Mouse (Mus musculus): ENCODE results near the gene Plaa.
"Not testable (repeated sequence)": the region's sequence is repeated elsewhere in the genome, so short reads cannot be mapped to it uniquely, and the experiment has no call there.

The Plaa gene

DNA sequence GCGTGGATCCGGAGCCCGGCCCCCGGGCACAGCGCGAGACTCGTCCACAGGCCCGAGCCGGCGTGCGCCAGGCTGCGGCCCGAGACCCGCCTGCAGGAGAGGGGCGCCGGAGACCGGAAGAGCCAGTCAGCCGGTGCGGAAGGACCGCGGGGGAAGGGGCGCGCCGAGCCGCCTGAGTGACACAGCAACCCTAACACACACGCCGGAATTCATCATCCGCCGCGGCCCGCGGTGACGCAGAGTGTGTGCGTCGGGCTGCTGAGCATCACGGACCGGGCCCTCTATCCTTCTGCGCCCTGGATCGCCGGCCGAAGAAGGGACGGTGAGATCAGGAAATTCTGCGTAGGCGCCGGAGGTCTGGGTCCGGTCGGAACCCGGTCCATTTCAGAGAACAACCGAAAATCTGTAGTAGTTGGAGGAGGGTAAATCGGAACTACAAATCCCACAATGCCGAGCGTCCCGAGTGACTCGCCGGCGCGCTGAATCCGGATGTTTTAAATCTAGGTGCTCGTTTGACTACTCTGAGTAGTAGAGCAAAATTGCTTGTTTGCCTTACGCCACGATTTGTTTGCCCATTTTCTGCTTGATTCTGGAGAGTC is at the start of gene Plaa:
TSS of gene Plaa (minus strand) at position 214 of the 599 bp plus-strand sequence.
- DNase-seq: peak; percentile 92

DNA sequence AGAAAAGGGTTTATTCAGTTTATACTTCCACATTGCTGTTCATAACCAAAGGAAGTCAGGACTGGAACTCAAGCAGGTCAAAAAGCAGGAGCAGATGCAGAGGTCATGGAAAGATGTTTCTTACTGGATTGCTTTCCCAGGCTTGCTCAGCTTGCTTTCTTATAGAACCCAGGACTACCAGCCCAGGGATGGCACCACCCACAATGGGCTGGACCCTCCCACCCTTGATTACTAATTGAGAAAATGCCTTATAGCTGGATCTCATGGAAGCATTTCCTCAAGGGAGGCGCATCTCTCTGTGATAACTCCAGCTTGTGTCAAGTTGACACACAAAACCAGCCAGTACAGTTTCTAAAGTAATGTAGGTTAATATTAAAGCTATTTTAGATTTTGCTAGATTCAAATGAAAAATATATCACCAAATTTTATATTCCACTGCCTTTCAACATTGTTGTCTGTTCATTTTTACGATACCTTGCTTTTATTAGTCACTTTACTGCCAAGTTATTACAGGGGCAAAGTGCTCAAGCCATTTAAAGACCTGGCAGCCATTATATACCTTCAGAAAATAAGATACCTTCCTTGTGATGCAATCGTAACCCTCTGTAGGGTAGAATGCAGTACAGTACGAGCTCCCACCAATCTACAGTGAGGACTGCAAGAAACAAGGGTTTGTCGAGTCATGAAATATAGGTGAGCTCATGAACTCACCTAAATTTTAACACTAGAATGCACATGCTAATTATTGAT is 47.6 kb upstream of the Plaa start:
- not testable (repeated sequence) for DNase-seq

DNA sequence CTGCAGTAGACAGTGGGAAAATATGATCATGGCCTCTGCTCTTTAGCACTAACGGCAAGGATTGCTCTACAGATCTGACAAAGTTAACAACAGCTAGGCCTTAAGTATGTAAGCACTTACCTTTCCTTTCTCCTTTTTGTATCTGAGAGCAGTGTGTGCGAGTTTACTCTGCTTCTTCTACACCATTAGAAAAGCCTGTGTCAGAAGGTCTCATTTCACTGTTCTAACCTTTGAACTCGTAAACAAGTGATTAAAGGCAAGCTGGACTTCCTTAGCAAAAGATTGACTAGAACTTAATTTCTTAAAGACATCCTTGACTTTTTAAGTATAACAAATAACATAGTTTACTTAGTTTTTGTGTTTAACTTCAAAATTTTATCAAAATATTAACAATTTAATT is 46.9 kb upstream of the Plaa start, which contains the start of gene Lrrc19:
TSS of gene Lrrc19 (minus strand) at position 225 of the 400 bp plus-strand sequence.
- DNase-seq: no peak

DNA sequence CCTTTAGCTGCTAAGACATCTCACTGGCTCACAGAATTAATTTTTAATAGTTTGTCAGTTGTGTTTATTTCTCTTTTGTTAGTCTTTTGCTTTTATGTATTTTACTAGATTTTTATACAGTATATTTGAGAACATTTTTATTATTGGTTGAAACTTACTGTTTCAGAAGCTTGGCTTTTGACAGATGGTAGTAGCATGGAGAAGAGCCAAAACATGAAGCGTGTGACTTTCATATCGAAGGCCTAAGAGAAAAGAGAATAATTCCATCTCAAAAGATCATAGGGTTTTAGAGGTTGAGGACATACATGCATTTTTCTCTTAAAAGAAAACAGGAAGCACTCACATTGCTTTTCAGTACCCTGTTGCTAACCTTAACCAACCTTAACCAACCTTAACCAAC is 40.1 kb upstream of the Plaa start:
- DNase-seq: no peak

DNA sequence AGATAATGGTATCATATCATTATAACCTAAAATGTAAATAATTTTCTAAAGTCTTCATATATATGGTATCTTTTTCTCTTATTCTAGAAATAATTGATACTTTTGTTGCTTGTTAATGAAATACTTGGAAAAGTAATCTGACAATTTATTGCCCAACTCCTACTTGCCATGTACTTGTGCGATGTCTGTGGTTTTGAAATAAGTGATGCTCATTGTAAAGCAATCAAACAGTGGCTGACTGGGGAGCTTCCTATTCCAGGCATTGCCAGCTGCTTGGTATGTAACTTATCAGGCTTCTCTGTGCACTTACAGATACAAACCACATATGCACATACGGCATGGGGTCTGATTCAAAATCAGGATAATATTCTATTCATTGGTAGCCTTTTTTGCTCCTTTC is 17.0 kb upstream of the Plaa start:
- DNase-seq: no peak

DNA sequence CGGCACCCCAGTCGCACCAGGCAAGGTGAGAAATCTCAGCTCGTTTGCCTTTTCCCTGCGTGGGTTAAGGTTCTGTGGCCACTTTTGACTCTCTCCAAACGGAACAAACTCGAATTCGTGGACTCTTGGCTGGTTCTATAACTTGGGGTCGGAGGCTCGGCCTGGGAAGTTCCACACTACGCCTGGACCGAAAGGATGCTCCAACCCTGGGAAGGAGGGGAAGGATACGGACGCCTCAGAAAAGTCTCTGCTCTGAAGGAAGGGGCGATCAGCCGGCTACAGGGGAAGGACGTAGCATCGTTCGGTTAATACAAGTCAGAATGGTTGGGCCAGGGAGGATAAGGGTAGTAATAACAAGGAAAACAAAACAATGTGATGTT is 11.6 kb upstream of the Plaa start:
- DNase-seq: no peak

DNA sequence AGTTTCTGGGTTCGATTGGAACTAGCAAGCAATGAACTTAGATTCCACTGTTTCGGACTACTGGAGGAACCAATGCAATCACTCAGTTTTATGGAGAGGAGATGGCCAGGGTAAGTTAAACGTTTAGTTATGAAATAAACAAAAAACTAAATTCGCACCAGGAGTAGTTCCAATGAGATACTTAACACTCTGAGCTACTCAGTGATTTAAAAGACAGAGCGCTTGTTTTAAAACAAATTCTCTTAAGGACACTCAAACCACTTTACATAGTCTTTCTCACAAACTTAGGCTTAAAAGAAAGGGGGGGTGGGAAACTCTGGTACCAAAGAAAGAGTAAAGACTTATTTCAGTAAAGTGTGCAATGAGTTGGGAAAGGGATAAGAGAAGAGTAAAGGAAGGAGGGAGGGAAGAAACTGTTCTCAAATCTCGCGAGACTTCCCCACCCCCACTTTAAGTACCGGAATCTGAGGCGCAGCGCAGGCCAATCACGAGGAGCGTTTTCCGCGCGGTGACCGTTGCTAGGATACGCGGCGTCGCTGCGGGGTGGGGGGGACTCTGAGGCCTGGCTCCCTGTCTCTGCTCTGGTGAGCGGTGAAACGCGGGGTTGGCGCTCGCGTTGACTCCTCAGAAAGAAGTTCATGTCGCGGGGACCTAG is 11.1 kb upstream of the Plaa start, which contains the start of gene Ift74:
TSS of gene Ift74 (plus strand) at position 520 of the 655 bp plus-strand sequence.
- peak; percentile 95 for DNase-seq

DNA sequence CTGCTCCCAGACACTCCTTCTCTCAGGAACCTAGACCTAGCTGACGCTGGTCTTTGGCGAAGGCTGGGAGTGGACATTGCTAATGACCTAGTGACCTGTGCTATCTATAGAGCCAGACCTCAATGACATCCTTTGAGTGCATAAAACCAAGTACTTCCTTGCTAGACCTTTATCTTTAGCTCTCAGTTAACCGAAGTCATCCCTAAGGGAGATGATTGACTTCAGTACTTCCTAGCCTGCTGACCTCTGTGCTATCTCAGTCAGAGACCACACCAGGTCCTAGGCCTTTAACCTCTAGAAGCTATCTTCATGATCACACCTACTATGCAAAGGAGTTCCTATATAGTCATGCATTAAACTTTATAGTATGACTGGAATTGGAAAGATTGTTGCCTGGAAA is 7.3 kb upstream of the Plaa start:
- DNase-seq: no peak

DNA sequence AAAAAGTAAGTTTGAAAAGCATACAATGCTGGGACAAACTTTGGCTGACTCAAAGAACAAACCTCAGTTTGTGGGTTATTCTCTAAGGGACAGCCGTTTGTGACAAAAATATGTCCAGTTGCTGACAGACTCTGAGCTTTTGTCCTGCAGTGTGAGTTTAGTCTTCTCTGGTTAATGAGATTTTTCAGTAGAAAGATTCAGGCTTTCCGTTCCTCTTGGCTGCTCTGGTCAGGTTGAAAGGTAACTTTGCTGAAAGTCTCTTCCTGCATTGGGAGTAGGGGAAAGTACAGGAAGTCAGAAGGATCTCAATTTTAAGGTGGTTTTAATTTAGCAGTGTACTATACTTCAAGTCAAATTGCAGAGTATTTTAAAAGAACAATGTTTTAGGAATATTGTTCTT is 2.5 kb upstream of the Plaa start:
- no peak for DNase-seq

DNA sequence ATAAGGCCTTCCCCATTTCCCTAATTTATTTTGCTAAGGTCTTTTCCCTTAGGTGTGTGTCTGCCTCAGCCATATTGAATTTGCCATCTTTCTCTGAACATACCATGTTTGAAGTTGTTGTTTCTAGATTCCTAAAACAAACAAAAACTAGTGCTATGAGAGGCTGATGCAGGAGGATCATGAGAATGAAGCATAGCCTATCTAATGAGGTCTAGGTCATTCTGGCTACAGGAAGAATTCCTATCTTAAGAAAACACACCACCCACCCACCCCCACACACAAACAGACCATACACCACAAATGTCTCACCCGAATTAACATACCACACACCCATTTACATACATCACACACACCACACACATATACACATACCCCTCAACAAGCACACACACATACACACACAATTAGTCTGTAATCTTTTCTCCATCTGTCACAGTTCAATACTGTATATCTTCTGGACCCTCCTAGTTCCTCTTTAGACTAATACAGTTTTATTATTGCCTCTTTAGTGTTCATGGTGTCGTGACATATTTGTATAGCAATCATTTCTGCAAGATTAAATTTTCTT is 1.5 kb upstream of the Plaa start:
- DNase-seq: no peak

DNA sequence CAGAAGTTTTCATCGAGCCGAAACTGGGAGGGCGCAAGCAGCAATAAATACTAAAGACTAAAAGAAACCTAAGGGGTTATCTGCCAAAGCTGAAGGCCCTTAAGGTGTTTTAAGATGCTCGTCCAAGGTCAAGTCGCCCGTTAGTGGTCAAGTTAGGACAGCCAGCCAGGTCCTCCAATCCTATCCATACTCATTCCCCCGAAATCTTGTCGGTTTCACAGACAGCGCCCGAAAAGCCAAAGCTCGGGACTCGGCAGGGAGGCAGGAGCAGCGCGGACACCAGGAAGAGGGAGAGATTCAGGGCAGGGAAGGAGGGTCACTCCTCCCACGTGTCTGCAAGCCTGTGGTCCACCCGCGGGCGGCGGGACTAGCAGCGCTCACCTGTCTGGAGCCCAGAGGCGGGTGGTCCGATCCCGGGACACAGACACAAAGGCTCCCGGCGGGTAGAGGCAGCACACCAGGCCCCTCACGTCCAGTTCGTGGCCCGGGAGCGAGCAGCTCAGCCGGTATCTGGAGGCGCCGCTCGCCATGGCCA is 481 bp downstream of the Plaa start:
- no peak for DNase-seq

DNA sequence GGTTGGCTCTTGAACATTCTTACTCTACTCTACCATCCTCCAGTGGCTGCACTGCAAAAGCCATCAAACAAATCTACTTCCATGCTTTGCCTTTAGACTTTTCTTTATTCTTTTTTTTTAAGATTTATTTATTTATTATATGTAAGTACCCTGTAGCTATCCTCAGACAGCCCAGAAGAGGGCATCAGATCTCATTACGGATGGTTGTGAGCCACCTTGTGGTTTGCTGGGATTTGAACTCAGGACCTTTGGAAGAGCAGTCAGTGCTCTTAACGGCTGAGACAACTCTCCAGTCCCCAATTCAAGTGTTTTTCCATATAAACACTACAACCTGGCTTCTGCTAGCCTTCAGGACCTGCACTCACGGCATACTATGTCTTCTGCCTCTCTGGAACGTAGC is 1.6 kb downstream of the Plaa start:
- DNase-seq: peak; percentile 23

DNA sequence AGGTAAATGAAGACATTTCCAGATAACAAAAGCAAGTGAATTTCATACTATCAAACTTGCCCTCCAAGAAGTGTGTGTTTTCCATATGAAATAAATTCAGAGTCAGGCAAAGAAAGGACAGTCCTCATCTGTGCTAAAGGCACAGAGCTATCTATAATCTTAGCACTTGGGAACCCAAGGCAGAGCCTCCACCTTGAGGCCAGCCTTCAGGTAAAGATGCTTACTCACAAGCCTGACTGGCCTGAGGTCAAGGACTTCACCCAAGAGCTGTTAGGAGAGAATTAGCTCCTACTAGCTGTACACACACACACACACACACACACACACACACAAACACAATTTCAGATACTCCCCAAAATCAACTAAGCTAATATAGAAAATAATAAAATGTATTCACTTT is 10.3 kb downstream of the Plaa start:
- DNase-seq: no peak

DNA sequence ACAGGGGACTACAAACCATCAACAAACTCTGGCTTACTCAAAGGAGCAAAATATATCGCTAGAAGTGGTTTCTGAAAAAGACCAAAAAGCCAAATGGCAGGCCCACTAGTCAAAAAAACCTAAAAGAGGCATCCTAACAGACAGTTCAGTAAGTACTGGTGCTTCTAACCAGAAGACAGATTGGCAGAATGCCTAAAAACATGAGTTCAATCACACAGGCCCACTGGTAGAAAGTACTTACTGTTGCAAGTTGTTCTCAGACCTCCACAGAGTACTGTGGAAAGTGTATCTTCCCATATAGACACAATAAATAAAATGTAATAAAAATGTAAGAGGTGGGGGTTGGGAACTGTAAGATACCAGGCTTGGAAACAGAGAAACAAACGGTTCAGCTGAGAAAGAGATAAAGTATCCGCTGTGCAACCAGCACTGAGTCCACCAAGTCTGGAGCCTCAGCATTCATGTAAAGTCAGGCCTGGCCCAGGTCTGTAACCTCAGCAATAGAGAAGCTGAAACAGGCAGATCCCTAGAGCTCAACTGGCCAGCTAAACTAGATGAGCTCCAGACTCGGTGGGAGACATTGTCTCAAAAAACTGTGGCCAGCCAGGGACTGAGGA is 11.2 kb downstream of the Plaa start:
- no peak for DNase-seq

DNA sequence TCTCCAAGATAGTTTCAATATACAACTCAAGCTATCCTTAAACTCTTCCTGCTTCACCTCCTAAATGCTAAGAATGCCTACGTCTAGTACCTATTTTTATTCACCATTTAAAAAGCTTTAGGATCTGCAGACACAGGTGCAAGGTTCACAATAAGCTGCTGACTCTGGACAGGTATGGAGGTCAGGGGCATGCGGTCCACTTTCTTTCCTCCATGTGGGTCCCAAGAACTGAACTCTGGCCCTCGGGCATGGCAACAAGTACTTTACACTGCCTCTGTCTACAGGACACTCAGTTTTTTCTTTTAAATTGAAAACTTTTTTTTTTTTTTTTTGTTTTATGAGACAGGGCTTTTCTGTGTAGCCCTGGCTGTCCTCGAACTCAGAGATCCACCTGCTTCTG is 30.4 kb downstream of the Plaa start:
- DNase-seq: no peak

DNA sequence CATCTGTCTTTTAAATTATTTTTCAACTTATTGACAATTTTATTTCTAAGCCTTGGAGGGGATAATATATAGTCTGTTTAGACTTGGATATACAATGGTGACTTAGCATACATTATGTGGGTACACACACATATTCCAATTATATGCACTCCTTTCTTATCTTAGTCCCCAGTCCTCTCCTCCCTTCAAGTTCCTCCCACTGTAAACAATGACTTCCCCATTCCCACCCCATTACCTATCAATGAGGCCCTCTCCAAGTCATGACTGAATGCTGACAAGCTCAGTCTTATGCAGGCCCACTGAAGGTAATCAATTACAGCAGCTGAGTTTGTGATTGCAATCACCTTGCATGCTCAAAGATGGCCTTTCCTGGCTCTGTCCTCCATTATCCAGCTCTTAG is 38.7 kb downstream of the Plaa start:
- no peak for DNase-seq

DNA sequence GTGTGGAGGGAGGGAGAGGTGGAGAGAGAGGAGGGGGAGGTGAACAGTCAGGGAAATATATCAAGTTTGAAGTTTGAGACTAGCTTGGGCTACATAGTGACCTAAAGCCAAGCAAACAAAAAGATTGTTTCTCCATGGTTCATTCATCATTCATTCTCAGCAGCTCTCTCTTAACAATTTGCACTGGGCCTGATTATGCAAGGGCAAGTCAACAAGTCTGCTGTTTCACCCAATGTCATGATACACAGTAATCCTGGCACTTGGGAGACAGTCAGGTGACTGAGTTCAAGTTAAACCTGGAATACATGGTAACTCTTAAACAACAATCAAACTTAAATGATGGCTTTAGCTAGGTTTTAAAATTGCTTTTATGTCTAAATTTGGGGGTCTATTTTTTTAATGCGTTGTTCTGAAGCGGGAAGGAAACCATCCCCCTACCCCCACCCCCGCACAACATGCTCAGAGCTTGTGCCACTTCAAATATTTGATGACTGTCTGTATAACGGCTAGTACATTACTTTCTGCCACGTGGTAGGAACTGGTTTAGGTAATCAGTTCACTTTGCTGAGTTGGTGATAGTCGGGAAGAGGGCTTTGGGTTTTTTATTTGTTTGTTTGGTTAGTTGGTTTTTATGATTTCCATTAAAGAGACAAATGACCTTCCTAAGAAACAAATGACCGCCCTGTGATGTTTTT is 40.9 kb downstream of the Plaa start:
- no peak for DNase-seq

DNA sequence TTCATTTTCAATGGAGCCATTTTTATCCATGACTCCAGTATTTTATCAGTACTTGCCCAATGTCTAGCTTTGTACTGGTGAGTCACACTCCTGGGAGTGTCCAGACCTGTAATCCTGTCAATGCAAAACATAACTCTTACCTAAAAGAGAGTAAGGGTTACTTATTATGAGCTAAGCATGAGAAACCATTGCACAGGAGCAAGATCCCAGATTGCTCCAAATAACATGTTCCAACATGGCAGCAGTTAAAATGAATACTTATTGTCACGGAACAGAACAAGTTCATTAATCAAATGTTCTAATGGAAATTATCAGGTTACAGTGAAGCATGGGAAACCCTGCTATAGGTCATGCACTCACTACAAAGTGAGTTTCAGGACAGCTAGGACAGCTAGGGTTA is 42.7 kb downstream of the Plaa start:
- DNase-seq: no peak

DNA sequence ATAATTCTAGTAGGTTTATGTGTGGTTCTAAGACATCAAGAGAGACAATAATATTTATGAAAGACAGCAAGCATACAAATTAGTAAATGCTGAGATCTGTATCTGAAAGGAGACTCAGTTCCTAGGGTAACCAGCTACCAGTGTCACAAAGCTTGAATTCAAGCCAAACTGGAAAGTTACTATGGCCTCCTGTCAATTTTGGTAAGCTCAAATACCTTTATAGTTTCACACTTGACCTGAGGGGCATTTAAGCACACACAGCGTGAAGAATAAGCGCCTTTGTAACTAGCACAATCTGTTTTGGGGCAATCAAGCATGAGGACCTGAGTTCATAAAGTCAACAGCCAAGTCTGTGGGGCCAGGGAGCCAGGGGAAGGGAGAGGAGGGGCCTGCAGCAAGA is 43.8 kb downstream of the Plaa start:
- DNase-seq: no peak

DNA sequence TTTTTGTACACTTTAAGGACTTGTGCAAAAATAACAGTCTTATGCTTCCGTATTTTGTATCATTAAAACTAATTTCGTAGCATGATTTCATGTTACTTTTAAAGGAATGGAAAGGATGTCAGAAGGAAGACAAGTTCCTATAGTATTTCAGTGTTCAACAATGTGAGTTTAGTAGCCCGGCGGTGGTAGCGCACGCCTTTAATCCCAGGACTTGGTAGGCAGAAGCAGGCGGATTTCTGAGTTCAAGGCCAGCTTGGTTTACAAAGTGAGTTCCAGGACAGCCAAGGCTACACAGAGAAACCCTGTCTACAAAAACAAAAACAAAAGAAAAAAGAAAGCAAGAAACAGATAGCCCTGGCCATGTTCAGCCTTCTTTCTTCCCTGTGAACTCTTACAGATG is 45.9 kb downstream of the Plaa start:
- DNase-seq: peak; percentile 12

DNA sequence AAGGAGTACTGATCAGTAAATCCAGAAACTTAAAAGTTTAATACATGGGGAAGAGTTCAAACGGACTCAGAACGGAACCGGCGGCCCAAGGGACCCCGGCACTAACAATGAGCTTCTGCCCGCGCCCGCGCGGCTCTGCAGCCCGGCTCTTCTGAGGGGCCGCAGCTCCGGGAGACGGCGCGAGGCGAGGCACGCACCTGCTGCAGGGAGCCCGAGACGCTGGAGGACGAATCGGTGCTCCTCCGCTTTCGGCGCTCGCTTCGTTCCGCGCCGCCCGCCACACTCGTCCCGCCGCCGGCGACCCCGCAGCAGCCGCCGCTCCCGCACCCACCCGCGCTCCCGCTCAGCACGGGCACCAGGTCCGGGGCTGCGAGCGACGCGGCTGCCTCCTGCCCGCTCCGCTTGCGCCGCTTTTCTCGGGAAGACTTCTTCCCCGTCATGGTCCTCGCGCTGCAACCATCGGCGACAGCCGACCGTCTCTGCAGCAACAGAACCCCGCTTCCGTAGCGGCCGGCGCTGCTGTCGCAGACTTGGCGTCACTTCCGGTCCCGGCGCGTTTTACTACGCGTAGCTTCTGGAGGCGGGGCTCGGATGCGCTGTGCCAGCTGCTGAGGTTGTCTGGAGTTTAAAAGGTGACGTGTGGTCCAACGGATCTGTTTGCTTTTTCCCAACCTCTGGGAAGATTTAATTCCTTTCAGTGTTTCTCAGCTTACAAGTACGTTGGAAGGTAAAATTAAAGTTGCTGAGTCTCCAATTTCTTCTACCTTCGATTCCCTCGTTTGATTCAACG is 46.6 kb downstream of the Plaa start, which contains the start of the genes Gm10306 and Caap1:
TSS of gene Gm10306 (plus strand) at position 282 of the 790 bp plus-strand sequence.
TSS of gene Caap1 (minus strand) at position 532 of the 790 bp plus-strand sequence.
- DNase-seq: peak; percentile 95

Data from thymus, postnatal 14 days (tissue).